Mouse (Mus musculus) kidney, embryonic 16.5 days (tissue): Measurements from ENCODE around the gene Stxbp3. TPM values are rescaled to one million over a fixed set of nuclear protein-coding genes. Genes with fewer than 3 reads are reported as not detected.

ENCODE experiments used
- ATAC-seq: fragments of 200-750 bp; cut with Nextera tagmentation; 2 replicates; pipeline ENCODE4 v1.8.0; 2017; ENCODE audit warnings: moderate TSS enrichment; ENCODE audit not compliant: low FRiP score, low TSS enrichment
- H3K27ac ChIP-seq: fragments of 300-500 bp; sonication (generic); 2 replicates; pipeline ENCODE4 v1.5.1; 2014; ENCODE audit warnings: low read length
- H3K27me3 ChIP-seq: fragments of 300-500 bp; sonication (generic); 2 replicates; pipeline ENCODE4 v1.6.1; 2014; ENCODE audit warnings: low read length, control low read depth, mixed read lengths; ENCODE audit not compliant: insufficient read depth
- H3K36me3 ChIP-seq: fragments of 300-500 bp; sonication (generic); 2 replicates; pipeline ENCODE4 v1.6.1; 2014; ENCODE audit warnings: low read length, control low read depth, mixed read lengths; ENCODE audit not compliant: insufficient read depth
- H3K4me1 ChIP-seq: fragments of 300-500 bp; sonication (generic); 2 replicates; pipeline ENCODE4 v1.6.1; 2014; ENCODE audit warnings: low read length, control low read depth, mixed read lengths; ENCODE audit not compliant: insufficient read depth
- H3K4me2 ChIP-seq: fragments of 300-500 bp; sonication (generic); replicated peaks from 2 replicates; pipeline ENCODE4 v1.6.1; 2014; ENCODE audit warnings: low read depth, low read length
- H3K4me3 ChIP-seq: fragments of 300-500 bp; sonication (generic); 2 replicates; pipeline ENCODE4 v1.5.1; 2014; ENCODE audit warnings: mild to moderate bottlenecking, low read length
- H3K9ac ChIP-seq: fragments of 300-500 bp; sonication (generic); replicated peaks from 2 replicates; pipeline ENCODE4 v1.6.1; 2014; ENCODE audit warnings: low read length
- H3K9me3 ChIP-seq: fragments of 300-500 bp; sonication (generic); 2 replicates; pipeline ENCODE4 v1.6.1; 2016; ENCODE audit warnings: low read length, control low read depth
- WGBS: fragments of 180-500 bp; shearing (Covaris S2); extraction: QIAGEN DNeasy Blood & Tissue Kit; methylation state at CpG from one replicate; pipeline ENCODE4 v1.1.7; 2014; 5-methylcytosine and 5-hydroxymethylcytosine counted together
- polyA plus RNA-seq: library from polyadenylated mRNA; unstranded; fragments of >200 nt; fragmentation: Nextera tagmentation; extraction: Ambion mirVana; gene quantifications from 2 replicates; pipeline ENCODE4 v1.2.1, GENCODE M21; 2015

Gene Stxbp3
- polyA plus RNA-seq, 1 experiment from 2014 or later, result 38.8 TPM

DNA sequence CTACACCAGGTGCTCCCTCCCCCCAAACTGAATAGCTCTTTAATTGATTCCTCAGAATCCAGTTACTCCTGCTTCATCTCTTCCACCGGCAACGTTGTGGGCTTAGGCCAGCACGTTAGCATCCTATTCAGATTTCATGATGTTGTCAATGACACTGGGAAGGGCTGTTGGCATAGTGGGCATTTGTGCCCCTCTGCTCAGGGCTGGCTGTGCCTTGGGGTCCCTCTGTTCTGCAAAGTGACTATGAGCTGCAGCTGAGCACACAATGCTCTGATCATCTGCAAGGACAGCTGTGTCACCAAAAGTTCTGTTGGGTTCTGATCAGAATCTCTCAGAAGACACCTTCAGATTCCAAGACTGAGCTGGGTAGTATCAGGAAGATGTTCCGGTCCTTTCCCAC, 96.3 kb downstream of the Stxbp3 start:
- Histone ChIP-seq H3K4me3 (no peak overlapping the region), H3K9ac (no peak overlapping the region), H3K9me3 (no peaks in the 10 kb centered on the region), H3K27ac (no peak overlapping the region), H3K4me2 (no peak overlapping the region), H3K36me3 (no peaks in the 10 kb centered on the region), H3K27me3 (no peaks in the 10 kb centered on the region), H3K4me1 (0 out of 2 replicates have a peak, but pooled peaks cover 4% of the 10 kb centered on the region)
- WGBS, result 76% methylated on average over 4 of the region's 4 CpGs
- no peak for ATAC-seq

Other genes with a start within 250 kb of the Stxbp3 start
- 8.9 and 10.6 TPM in 2 replicates for gene Wdr47, start 249.2 kb downstream of the Stxbp3 start, polyA plus RNA-seq
- 63.8 and 63.9 TPM in 2 replicates for gene Clcc1, start 186.6 kb downstream of the Stxbp3 start, polyA plus RNA-seq
- gene Gpsm2, start 118.2 kb downstream of the Stxbp3 start, polyA plus RNA-seq, result 38.4 and 51.5 TPM in 2 replicates
- 0.11 TPM in 1 of 2 replicates, not detected in the other for gene Aknad1, start 100.9 kb downstream of the Stxbp3 start, polyA plus RNA-seq
- 0.06 TPM in 1 of 2 replicates, not detected in the other for gene Fndc7, start 49.5 kb upstream of the Stxbp3 start, polyA plus RNA-seq
- 68.1 and 69.0 TPM in 2 replicates for gene Prpf38b, start 71.2 kb upstream of the Stxbp3 start, polyA plus RNA-seq
- gene Henmt1, start 99.3 kb upstream of the Stxbp3 start, polyA plus RNA-seq, result 0.37 and 0.45 TPM in 2 replicates
- not detected in 2 replicates for gene Gm9857, start 99.9 kb upstream of the Stxbp3 start, polyA plus RNA-seq
- 3.3 and 4.1 TPM in 2 replicates for gene Fam102b, start 187.1 kb upstream of the Stxbp3 start, polyA plus RNA-seq
- not detected in 2 replicates for gene Slc25a54, start 239.9 kb upstream of the Stxbp3 start, polyA plus RNA-seq